15 mouse cellular contexts compared by ENCODE assay signal in genomic region chr11:52286958-52287305, GRCm38 (mm10). TPM values are rescaled to one million over a fixed set of nuclear protein-coding genes. Genes with fewer than 3 reads are reported as not detected.
DNase-seq lines count a peak whose midpoint lies in the region; ATAC-seq and TF ChIP-seq lines count a peak whose summit lies in the region.
"Had no signal": no experiment of that assay in that cellular context is flagged by ENCODE, and none has a peak within 500 bp of the region (broad histone marks: within the 10 kb centered on the region; RNA-seq: fewer than 3 reads in every experiment).

No protein-coding gene starts in this region.

- H3K4me1 ChIP-seq in lung, embryonic 14.5 days (ENCODE audit: insufficient read depth) = peaks cover 21% of the 10 kb centered on the region; the same call in 1 of the 2 replicates
- peaks cover 50% of the 10 kb centered on the region for H3K4me1 ChIP-seq in E14TG2a.4 (replicated peaks; ENCODE audit: low read depth, low read length)

- H3K9me3 ChIP-seq in lung, embryonic 14.5 days (ENCODE audit: low read depth, low read length) = no peaks in the 10 kb centered on the region
- no peaks in the 10 kb centered on the region for H3K9me3 ChIP-seq in E14TG2a.4 (ENCODE audit: low read length)
- H3K9me3 ChIP-seq: hindbrain, embryonic 15.5 days had no signal

- ATAC-seq in lung, embryonic 14.5 days (ENCODE audit: insufficient read depth) = no peak

- peak; percentile 41 for DNase-seq in lung, embryonic 14.5 days
- no peak for DNase-seq in lung, postnatal 4 days
- DNase-seq in MN1 (ENCODE audit: low spot score) = peak; percentile 63
- peak; percentile 60 for DNase-seq in hindlimb bud, embryonic 11.5 days (ENCODE audit: extremely low spot score, low read depth, low spot score)
- DNase-seq in cerebellum, adult 11-12 months = no peak
- DNase-seq in gastrocnemius, postnatal 25 days = no peak
- DNase-seq in urinary bladder, postnatal 10 days (ENCODE audit: low spot score) = no peak
- DNase-seq: adrenal gland, postnatal 10 days; cerebellum, postnatal 25 days; kidney, adult 8-10 months; lung, postnatal 14 days; right cerebral cortex, postnatal 14 days had no signal

- no peak overlapping the region for H3K4me2 ChIP-seq in lung, embryonic 14.5 days
- H3K4me2 ChIP-seq: hindbrain, embryonic 15.5 days had no signal

- no peak overlapping the region for H3K27ac ChIP-seq in lung, embryonic 14.5 days (ENCODE audit: low read depth)
- H3K27ac ChIP-seq: hindbrain, embryonic 15.5 days; liver, embryonic 14.5 days had no signal

- H3K4me3 ChIP-seq in lung, embryonic 14.5 days (ENCODE audit: low read depth, low read length) = no peak overlapping the region
- 0 out of 2 replicates have a peak overlapping the region, but pooled peaks have one; percentile 41 for H3K4me3 ChIP-seq in E14TG2a.4 (replicated peaks; ENCODE audit: low read length)
- H3K4me3 ChIP-seq: hindbrain, embryonic 15.5 days had no signal

- H3K9ac ChIP-seq in lung, embryonic 14.5 days = no peak overlapping the region
- H3K9ac ChIP-seq: hindbrain, embryonic 15.5 days; liver, embryonic 14.5 days had no signal

- WGBS in lung, embryonic 14.5 days = 16% methylated on average over 4 of the region's 4 CpGs

- no peaks in the 10 kb centered on the region for H3K36me3 ChIP-seq in lung, embryonic 14.5 days (ENCODE audit: insufficient read depth)
- 0 out of 2 replicates have a peak, but pooled peaks cover under 1% of the 10 kb centered on the region for H3K36me3 ChIP-seq in E14TG2a.4 (ENCODE audit: insufficient read depth, low read length)
- H3K36me3 ChIP-seq: hindbrain, embryonic 15.5 days had no signal

- no peaks in the 10 kb centered on the region for H3K27me3 ChIP-seq in lung, embryonic 14.5 days (ENCODE audit: insufficient read depth, low read length)
- peaks cover 24% of the 10 kb centered on the region for H3K27me3 ChIP-seq in E14TG2a.4 (ENCODE audit: insufficient read depth, low read length)

- no peak for TF ChIP-seq CTCF in lung, embryonic 14.5 days (IDR thresholded peaks at IDR 0.05; ENCODE audit: low read depth)
- no peak for TF ChIP-seq CTCF in E14TG2a.4 (conservative IDR thresholded peaks at IDR 0.05; ENCODE audit: low read length)

RNA-seq across cellular contexts. Expression of gene Tcf7, which starts 4.1 kb away (rescaled TPM):
- 64.2 and 68.8 TPM in 2 replicates for polyA plus RNA-seq in lung, embryonic 14.5 days (2014; fragmentation: Nextera tagmentation; extraction: Ambion mirVana)
- total RNA-seq in gastrocnemius, postnatal 25 days (2021) = 1 to 10 TPM in 1 of 2 experiments, under 1 TPM in 1; 0.36 to 1.0 TPM

RNA-seq across cellular contexts. Expression of gene Skp1a, which starts 55.1 kb away (rescaled TPM):
- 781 and 807 TPM in 2 replicates for polyA plus RNA-seq in lung, embryonic 14.5 days (2014; fragmentation: Nextera tagmentation; extraction: Ambion mirVana)
- 100 to 1,000 TPM; 255 to 270 TPM for total RNA-seq in gastrocnemius, postnatal 25 days (2021)

Comparison
In these comparisons a context has a peak if more than half of its experiments do, and no peak if none do; other contexts are left out.
1. DNase-seq: peak in lung, embryonic 14.5 days (single experiment), MN1 (single experiment) and hindlimb bud, embryonic 11.5 days (single experiment); none in lung, postnatal 4 days (0 of 2), cerebellum, adult 11-12 months (single experiment), gastrocnemius, postnatal 25 days (single experiment) and urinary bladder, postnatal 10 days (single experiment).